Mouse (Mus musculus) embryo, embryonic 10.5 days (tissue): ENCODE measurements around the gene Cldn17.
A peak's percentile ranks its signal among the peaks of the same experiment; 100 is the strongest.

Experiments
- DNase-seq: peaks from one replicate; pipeline ENCODE4 v3.0.0-alpha.2; 2015; ENCODE audit warnings: low spot score

Cldn17 gene

GRCm38 (mm10) chr16:88506878-88507277 lies at the start of gene Cldn17:
Cldn17 (minus strand) TSS chr16:88506978.
- no peak for DNase-seq

DNA sequence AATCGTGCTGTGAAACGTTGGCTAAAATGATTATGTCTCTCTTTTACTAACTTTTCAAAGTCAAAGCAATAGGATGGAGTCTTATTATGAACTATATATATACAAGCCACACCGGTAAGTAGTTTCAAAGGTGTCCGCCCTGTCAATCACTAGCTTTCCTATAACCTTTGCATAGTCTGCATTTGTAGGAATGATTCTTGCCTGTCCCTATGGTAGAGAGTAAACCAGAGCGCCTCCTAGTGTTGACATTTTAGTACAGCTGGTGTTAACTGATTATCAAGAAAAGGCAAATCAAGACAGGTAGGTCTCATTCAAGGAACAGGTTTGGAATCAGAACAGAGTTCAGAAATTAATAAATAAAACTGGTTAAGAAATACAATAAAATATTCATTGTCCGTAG lies 35.7 kb upstream of the Cldn17 start:
- DNase-seq = peak; percentile 76

DNA sequence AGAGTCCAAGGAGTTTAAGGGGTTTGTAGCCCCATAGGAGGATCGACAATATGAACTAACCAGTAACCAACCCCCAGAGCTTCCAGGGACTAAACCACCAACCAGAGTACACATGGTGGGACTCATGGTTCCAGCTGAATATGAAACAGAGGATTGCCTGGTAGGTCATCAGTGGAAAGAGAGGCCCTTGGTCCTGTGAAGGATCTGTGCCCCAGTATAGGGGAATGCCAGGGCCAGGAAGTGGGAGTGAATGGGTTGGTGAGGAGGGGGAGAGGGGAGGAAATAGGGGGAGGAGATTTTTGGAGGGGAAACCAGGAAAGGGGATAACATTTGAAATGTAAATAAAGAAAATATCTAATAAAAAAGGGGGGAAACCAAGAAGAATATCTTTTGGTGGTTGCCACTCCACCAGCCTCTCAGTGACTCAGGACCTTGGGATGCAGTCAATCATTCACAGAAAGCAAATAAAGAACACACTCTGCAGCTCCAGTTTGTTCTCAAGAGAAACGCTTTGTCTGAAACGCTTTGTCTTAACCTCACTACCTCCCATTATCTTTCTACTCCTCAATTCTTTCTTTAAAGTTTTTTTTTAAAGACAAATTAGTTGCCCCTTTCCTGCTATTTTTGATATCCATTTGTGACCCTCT lies 33.2 kb upstream of the Cldn17 start:
- DNase-seq = no peak

GRCm38 (mm10) chr16:88511348-88511747 lies 4.6 kb upstream of the Cldn17 start:
- no peak for DNase-seq

- DNase-seq = peak; percentile 13
Observed at GRCm38 (mm10) chr16:88508150-88508549, 1.4 kb upstream of the Cldn17 start.

DNA sequence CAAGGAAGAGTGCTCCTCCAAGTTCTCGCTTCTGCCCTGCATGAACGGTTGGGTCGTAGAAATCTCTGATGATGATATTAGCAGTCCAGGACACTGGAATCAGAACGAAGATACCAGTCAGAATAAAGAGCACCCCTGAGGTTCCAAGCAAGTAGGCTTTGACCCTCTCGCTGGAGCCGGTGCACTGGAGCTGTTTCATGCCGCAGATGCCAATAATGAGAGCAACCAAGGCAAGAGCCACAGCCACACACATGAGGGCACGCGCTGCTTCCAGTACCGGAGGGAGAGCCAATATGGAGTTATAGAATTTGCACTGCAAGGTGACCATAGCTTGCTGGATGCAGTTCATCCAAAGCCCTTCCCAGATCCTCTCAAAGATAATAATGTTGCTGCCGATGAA lies 440 bp downstream of the Cldn17 start:
- DNase-seq = no peak

DNA sequence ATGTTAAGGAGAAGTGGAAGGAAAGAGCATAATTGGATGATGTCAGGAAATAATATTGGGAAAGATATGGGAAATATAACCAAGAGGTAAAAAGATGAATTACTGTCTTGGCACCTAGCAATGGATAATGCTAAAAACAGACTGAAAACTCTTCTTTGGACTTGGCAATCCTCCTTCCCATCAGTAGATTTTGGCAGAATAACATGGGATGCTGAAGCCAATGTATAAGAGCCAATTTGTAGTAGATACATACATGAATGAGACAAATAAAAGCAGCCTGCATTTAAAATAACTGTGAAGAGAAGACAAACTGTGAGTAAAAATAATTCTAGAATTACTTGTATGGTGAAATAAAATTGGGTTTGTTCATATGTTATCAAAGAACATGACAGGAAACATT lies 18.7 kb downstream of the Cldn17 start:
- DNase-seq = no peak

DNA sequence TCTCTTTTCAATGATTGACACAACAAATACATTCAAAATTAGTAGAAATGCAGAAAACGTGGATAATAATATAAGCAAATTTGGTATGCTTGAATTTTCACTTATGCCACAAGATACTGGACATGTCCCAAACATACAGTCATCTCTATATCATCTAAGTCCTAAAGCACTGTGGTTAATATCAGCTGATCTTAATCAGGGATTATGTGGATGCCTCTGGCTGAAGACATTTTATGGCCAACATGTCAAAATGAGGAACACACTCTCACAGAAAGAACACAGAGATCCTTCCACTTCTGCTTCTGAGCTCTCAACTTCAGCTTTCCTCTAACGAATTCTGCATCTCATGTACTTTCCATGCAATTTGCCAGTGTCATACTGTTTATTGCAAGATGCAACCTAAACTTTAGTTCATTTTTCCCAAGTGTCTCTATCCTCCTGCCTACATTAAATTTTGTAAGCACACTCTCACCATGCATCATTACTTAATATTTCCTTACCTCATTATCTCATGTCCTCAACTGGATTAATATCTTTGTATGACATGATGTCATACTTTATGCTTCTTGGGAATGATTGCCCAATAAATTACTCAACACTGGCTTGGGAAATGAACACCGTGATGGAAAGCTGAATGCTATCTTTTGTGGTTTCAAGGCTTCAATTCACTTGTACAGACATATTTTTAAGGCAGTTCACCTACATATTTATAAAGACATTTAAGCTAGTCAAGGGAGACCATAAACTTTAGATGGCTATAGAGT lies 26.6 kb downstream of the Cldn17 start:
- no peak for DNase-seq

GRCm38 (mm10) chr16:88463235-88463634 lies 43.5 kb downstream of the Cldn17 start:
- DNase-seq = no peak
